Mouse (Mus musculus) brain, embryonic 14.5 days (tissue): ENCODE measurements at regions not wholly inside any gene's neighbourhood (a gene's known extent, or its start where the extent isn't known, plus 50 kb on each side); places are given as distances from the start of the nearest gene placed in this dataset.

Experiments used
- CTCF ChIP-seq: fragments of 200-500 bp; IDR thresholded peaks from 2 replicates; pipeline ENCODE4 v1.5.1; 2012; ENCODE audit warnings: inconsistent platforms, mild to moderate bottlenecking, moderate library complexity, borderline replicate concordance; ENCODE audit not compliant: insufficient read depth, insufficient read length; ENCODE audit errors: extremely low read depth
- POLR2A ChIP-seq: fragments of 200-500 bp; IDR thresholded peaks from 2 replicates; pipeline ENCODE4 v1.6.1; 2012; ENCODE audit warnings: mild to moderate bottlenecking, inconsistent platforms, borderline replicate concordance; ENCODE audit not compliant: poor library complexity, insufficient read depth, insufficient read length, severe bottlenecking; ENCODE audit errors: extremely low read depth

GRCm38 (mm10) chr5:68254111-68254510 is 222.5 kb downstream of the Grxcr1 start:
- TF ChIP-seq CTCF, result no peak
- TF ChIP-seq POLR2A, result no peak
